Mouse (Mus musculus): Measurements from ENCODE around the gene Numa1. TPM values are rescaled to one million over a fixed set of nuclear protein-coding genes. Genes with fewer than 3 reads are reported as not detected.
A peak's percentile ranks its signal among the peaks of the same experiment; 100 is the strongest.
"Not testable (repeated sequence)": the region's sequence is repeated elsewhere in the genome, so short reads cannot be mapped to it uniquely, and the experiment has no call there.

The Numa1 gene
- polyA plus RNA-seq, 1 experiment = 63.1 TPM

GRCm38 (mm10) chr7:102017452-102017851 is 83.5 kb downstream of the Numa1 start:
- Histone ChIP-seq H3K4me1 (ENCODE audit: control insufficient read depth, insufficient read depth, insufficient read length, low read length) (peaks cover 6% of the 10 kb centered on the region; the same call in 1 of the 2 replicates), H3K4me3 (ENCODE audit: low read depth, low read length) (peak overlapping the region; percentile 15; the same call in 1 of the 2 replicates), H3K27me3 (ENCODE audit: control insufficient read depth, insufficient read depth, low read length) (no peaks in the 10 kb centered on the region), H3K36me3 (ENCODE audit: control insufficient read depth, insufficient read depth, low read length) (peaks cover 53% of the 10 kb centered on the region), H3K27ac (ENCODE audit: insufficient read depth, low read depth, low read length) (peak overlapping the region; percentile 44)
- no peak for TF ChIP-seq CTCF (IDR thresholded peaks at IDR 0.05; ENCODE audit: extremely low read depth, insufficient read length, insufficient replicate concordance, low read depth, low read length)
- no peak; the same call in 1 of the 2 replicates for TF ChIP-seq POLR2A (IDR thresholded peaks at IDR 0.05; ENCODE audit: low read depth, low read length)
- WGBS = 10% methylated on average over 5 of the region's 5 CpGs

GRCm38 (mm10) chr7:102018034-102018433 is 84.1 kb downstream of the Numa1 start:
- H3K27me3 ChIP-seq (ENCODE audit: control insufficient read depth, insufficient read depth, low read length) = no peaks in the 10 kb centered on the region
- peak overlapping the region; percentile 44 for H3K27ac ChIP-seq (ENCODE audit: insufficient read depth, low read depth, low read length)
- TF ChIP-seq POLR2A (IDR thresholded peaks at IDR 0.05; ENCODE audit: low read depth, low read length) = no peak
- TF ChIP-seq CTCF (IDR thresholded peaks at IDR 0.05; ENCODE audit: extremely low read depth, insufficient read length, insufficient replicate concordance, low read depth, low read length) = no peak
- H3K36me3 ChIP-seq (ENCODE audit: control insufficient read depth, insufficient read depth, low read length) = peaks cover 53% of the 10 kb centered on the region
- 70% methylated on average over 7 of the region's 7 CpGs for WGBS
- H3K4me1 ChIP-seq (ENCODE audit: control insufficient read depth, insufficient read depth, insufficient read length, low read length) = peaks cover 6% of the 10 kb centered on the region; the same call in 1 of the 2 replicates
- no peak overlapping the region for H3K4me3 ChIP-seq (ENCODE audit: low read depth, low read length)

GRCm38 (mm10) chr7:102018590-102018989 is 84.7 kb downstream of the Numa1 start, which contains the start of gene Il18bp:
Gene Il18bp, minus strand, starts transcription at chr7:102018690.
- H3K4me1 ChIP-seq (ENCODE audit: control insufficient read depth, insufficient read depth, insufficient read length, low read length) = peaks cover 6% of the 10 kb centered on the region; the same call in 1 of the 2 replicates
- H3K4me3 ChIP-seq (ENCODE audit: low read depth, low read length) = peak within 1 kb of the TSS; percentile 15; the same call in 1 of the 2 replicates
- WGBS = 98% methylated on average over 3 of the region's 3 CpGs
- H3K36me3 ChIP-seq (ENCODE audit: control insufficient read depth, insufficient read depth, low read length) = peaks cover 52% of the 10 kb centered on the region
- TF ChIP-seq CTCF (IDR thresholded peaks at IDR 0.05; ENCODE audit: extremely low read depth, insufficient read length, insufficient replicate concordance, low read depth, low read length) (no peak), POLR2A (IDR thresholded peaks at IDR 0.05; ENCODE audit: low read depth, low read length) (no peak)
- no peaks in the 10 kb centered on the region for H3K27me3 ChIP-seq (ENCODE audit: control insufficient read depth, insufficient read depth, low read length)
- H3K27ac ChIP-seq (ENCODE audit: insufficient read depth, low read depth, low read length) = peak within 1 kb of the TSS; percentile 44

GRCm38 (mm10) chr7:102019362-102019761 is 85.5 kb downstream of the Numa1 start:
- TF ChIP-seq POLR2A (IDR thresholded peaks at IDR 0.05; ENCODE audit: low read depth, low read length) = no peak
- no peak for TF ChIP-seq CTCF (IDR thresholded peaks at IDR 0.05; ENCODE audit: extremely low read depth, insufficient read length, insufficient replicate concordance, low read depth, low read length)
- Histone ChIP-seq H3K36me3 (ENCODE audit: control insufficient read depth, insufficient read depth, low read length) (peaks cover 49% of the 10 kb centered on the region), H3K4me1 (ENCODE audit: control insufficient read depth, insufficient read depth, insufficient read length, low read length) (peaks cover 6% of the 10 kb centered on the region; the same call in 1 of the 2 replicates), H3K27me3 (ENCODE audit: control insufficient read depth, insufficient read depth, low read length) (no peaks in the 10 kb centered on the region), H3K4me3 (ENCODE audit: low read depth, low read length) (no peak overlapping the region), H3K27ac (ENCODE audit: insufficient read depth, low read depth, low read length) (no peak overlapping the region)
- WGBS = 65% methylated on average over 3 of the region's 3 CpGs

GRCm38 (mm10) chr7:102020934-102021333 is 87.0 kb downstream of the Numa1 start:
- not testable (repeated sequence) for H3K4me3 ChIP-seq (ENCODE audit: low read depth, low read length); H3K4me1 ChIP-seq (ENCODE audit: control insufficient read depth, insufficient read depth, insufficient read length, low read length); H3K27me3 ChIP-seq (ENCODE audit: control insufficient read depth, insufficient read depth, low read length); H3K27ac ChIP-seq (ENCODE audit: insufficient read depth, low read depth, low read length)
- H3K36me3 ChIP-seq (ENCODE audit: control insufficient read depth, insufficient read depth, low read length) = peaks cover 41% of the 10 kb centered on the region
- 97% methylated on average over 2 of the region's 2 CpGs for WGBS

- no peak for TF ChIP-seq POLR2A (IDR thresholded peaks at IDR 0.05; ENCODE audit: low read depth, low read length)
- no peak for TF ChIP-seq CTCF (IDR thresholded peaks at IDR 0.05; ENCODE audit: extremely low read depth, insufficient read length, insufficient replicate concordance, low read depth, low read length)
- Histone ChIP-seq H3K36me3 (ENCODE audit: control insufficient read depth, insufficient read depth, low read length) (peaks cover 51% of the 10 kb centered on the region), H3K4me1 (ENCODE audit: control insufficient read depth, insufficient read depth, insufficient read length, low read length) (no peaks in the 10 kb centered on the region), H3K27me3 (ENCODE audit: control insufficient read depth, insufficient read depth, low read length) (no peaks in the 10 kb centered on the region), H3K27ac (ENCODE audit: insufficient read depth, low read depth, low read length) (no peak overlapping the region), H3K4me3 (ENCODE audit: low read depth, low read length) (no peak overlapping the region)
- WGBS = 95% methylated on average over 9 of the region's 9 CpGs
Observed at GRCm38 (mm10) chr7:102023821-102024220, 89.9 kb downstream of the Numa1 start.

- no peak overlapping the region for H3K4me3 ChIP-seq (ENCODE audit: low read depth, low read length)
- peaks cover 50% of the 10 kb centered on the region for H3K36me3 ChIP-seq (ENCODE audit: control insufficient read depth, insufficient read depth, low read length)
- 78% methylated on average over 2 of the region's 2 CpGs for WGBS
- no peaks in the 10 kb centered on the region for H3K4me1 ChIP-seq (ENCODE audit: control insufficient read depth, insufficient read depth, insufficient read length, low read length)
- H3K27me3 ChIP-seq (ENCODE audit: control insufficient read depth, insufficient read depth, low read length) = no peaks in the 10 kb centered on the region
- TF ChIP-seq CTCF (IDR thresholded peaks at IDR 0.05; ENCODE audit: extremely low read depth, insufficient read length, insufficient replicate concordance, low read depth, low read length) (no peak), POLR2A (IDR thresholded peaks at IDR 0.05; ENCODE audit: low read depth, low read length) (no peak)
- H3K27ac ChIP-seq (ENCODE audit: insufficient read depth, low read depth, low read length) = 0 out of 2 replicates have a peak overlapping the region, but pooled peaks have one; percentile 8
Observed at GRCm38 (mm10) chr7:102025187-102026119, 91.5 kb downstream of the Numa1 start.
